Mouse (Mus musculus): ENCODE results near the gene Togaram2.
A peak's percentile ranks its signal among the peaks of the same experiment; 100 is the strongest.

Togaram2 gene

GRCm38 (mm10) chr17:71683281-71683680, 10.2 kb downstream of the Togaram2 start:
- no peak for DNase-seq (ENCODE audit: low spot score)

- peak; percentile 32 for DNase-seq (ENCODE audit: low spot score)
Observed at GRCm38 (mm10) chr17:71684103-71684608, 11.1 kb downstream of the Togaram2 start.

DNA sequence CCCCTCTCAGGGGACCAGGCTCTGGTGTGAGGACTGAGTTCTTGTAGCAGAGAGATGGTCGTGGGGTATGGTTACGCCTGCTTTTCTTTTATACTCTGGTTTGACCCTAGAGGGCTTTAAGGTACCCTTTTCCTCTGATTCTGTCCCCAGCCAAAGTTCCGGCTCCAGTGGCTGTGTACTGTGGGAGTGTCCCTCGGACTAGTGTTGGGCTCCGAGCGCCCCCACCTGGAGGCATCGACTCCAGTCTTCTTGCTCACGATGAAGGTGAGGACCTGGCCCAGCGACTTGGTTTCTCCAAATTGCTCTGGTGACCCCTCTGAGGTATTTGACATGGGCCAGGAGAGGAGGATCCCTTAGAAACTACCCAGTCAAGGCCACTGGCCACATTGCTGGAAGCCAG, 14.4 kb downstream of the Togaram2 start:
- DNase-seq (ENCODE audit: low spot score): no peak

DNA sequence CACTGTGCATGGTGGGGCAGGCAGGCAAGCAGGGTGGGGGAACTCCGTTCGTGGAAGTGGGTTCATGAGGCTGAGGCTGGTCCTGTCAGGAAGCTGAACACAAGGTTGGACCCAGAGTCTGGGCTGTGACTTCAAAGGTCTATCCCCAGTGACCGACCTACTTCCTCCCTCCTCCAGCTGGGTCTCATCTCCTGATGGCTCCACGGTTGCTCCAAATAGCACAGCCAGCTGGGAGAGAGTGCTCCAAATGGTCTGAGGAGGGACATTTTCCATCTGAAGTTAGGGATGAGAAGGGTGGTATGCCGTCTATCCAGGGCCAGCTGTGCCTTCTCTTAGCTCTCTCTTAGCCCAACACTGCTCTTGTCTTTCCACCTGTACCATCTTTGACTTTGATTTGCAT, 16.8 kb downstream of the Togaram2 start:
- no peak for DNase-seq (ENCODE audit: low spot score)

GRCm38 (mm10) chr17:71691361-71691875, 18.4 kb downstream of the Togaram2 start:
- DNase-seq (ENCODE audit: low spot score): no peak

DNA sequence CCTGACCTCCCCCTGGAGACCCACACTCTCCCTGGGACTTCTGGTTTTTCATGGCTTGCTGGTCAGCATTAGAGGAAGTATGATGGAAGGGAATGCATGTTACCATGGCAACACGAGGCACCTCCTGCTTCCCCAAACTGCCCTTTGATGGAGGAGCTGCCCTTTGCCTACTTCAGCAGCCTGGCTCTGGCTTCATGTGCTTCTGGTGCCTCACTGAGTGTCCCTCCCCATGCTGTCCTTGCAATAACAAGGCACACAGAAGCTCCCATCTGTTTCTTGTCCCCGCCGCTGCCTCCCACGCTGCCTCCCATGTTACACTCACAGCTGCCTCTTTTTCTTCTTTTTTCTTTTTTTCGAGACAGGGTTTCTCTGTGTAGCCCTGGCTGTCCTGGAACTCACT, 20.3 kb downstream of the Togaram2 start:
- no peak for DNase-seq (ENCODE audit: low spot score)

DNA sequence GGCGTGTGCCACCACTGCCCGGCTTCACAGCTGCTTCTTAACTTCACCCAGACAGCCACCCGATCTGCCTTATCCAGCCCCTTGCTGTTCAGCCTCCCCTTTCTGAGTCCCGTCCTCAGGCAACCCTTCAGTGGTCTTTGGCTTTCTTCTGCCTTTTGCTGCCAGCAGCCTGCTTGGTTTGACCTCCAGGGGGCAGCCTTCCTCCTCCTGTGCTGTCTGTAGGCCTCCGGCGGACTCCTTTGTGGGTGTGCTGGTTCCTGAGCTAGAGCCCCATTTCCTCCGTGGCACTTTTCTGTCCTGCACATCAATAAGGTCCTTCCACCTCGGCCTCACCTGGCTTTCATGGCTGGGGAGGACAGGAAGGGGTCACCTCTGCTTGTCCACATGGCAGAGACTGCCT, 20.7 kb downstream of the Togaram2 start:
- DNase-seq (ENCODE audit: low spot score): no peak

DNA sequence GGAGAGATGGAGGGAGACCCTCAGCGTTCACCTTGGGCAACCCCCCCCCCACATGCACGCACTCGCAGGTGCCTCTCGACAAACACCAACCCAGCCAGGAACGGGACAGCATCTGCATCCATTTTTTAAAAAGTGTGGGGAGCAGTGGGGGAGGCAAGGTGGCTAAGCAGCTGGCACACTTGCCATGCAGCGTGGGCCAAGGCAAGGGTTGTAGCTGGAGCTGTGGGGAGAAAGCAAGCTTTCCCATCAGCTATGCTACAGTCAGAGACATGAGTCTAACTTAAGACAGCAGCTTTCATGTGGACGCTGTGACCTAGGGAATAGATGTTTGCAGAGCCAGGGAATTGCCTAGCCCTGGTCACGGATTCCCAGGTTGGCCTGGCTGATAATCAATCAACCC, 22.1 kb downstream of the Togaram2 start:
- DNase-seq (ENCODE audit: low spot score): no peak

DNA sequence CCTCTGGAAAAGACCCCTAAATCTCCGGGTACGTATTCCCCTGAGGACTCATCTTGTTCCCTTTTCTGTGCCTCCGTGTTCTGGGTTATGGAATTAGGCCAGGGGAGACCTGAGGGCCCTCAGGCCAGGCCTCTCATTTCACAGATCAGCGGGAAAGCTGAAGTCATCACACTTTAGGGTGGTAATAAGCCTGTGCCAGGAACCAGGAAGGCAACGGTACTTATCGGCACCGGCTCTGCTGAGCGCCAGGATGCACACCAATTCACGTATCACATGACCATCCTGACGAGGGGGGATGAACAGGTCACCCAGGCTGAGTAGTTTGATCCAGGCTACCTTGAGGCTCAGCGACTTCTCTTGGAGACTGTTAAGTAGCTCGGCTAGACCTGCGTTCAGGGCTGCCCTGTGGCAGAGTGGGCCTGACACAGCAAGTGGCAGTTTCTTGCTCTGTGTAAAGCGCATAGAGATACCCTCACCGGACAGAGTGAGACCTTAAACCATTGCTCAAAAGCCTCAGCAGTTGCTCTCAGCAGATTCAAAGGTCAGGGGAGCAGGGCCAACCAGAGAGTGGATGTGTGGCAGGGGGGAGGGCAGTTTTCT, 22.8 kb downstream of the Togaram2 start:
- DNase-seq (ENCODE audit: low spot score): no peak

DNA sequence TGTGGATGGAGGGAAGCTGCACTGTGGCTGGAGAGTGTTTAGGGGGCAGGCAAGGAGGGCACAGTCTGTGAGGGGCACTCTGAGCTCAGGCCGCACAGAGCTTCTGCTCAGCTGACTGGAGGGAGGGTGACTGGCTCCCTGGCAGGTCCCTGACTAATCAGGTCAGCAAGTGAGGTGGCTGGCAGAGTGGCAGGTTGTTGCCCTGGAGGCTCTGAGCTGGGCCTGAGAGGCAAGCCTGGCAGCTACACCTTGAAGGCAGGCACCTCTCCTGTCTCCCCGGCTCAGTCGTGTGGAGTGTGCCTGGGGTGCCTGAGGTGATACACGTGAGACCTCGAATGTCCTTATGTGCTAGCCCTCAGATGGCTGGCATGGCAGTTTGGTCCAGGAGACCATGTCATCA, 23.3 kb downstream of the Togaram2 start:
- no peak for DNase-seq (ENCODE audit: low spot score)

DNA sequence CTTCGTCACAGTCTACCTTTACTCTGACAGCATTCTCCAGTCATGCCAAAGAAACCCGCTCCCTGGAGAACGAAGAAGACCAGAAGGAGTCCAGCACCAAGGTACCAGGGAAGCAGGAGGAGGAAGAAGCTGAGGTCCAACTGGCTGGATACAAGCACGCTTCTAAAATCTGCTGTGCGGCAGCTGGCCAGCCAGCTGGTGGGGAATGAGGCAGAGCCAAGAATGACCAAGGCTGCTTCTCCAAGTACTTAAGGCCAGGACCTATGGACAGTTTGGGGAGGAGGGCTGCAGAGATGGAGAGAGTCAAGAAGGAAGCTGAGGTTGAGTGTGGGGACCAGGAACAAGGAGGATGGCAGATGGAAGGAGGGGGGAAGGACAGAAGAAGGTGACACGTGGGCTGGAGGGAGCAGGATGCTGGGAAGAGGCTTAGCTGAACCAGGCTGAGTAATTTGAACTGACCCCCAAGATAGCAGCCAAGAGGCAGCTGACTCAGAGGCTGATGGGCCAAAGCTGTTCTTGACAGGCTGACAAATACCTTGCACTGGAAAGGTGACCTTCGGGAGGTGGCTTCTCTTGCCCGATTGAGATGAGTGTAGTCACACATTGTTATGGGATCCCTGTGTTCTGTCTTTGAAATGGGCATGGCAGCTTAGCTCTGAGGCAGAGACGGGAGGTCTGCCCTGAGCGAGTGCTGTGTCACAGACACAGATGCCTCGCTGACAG, 25.0 kb downstream of the Togaram2 start:
- no peak for DNase-seq (ENCODE audit: low spot score)

DNA sequence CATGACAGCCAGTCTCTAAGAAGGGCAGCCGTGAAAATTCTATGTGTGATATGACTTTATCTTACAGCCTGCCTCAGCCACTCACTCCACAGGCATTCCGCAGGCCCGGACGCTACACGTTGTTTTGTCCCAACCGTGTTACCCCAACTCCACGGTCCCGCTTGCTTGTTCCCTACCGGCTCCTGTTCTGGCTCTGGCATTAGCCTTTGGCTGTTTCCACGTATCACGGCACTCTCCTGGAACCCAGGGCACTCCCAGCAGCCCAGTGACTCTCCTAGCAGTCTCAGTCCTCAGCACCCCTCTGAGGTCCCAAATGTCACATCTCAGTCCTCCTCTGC, 25.5 kb downstream of the Togaram2 start:
- no peak for DNase-seq (ENCODE audit: low spot score)

GRCm38 (mm10) chr17:71705113-71705512, 32.1 kb downstream of the Togaram2 start:
- no peak for DNase-seq (ENCODE audit: low spot score)

GRCm38 (mm10) chr17:71705550-71706480, 32.8 kb downstream of the Togaram2 start:
- DNase-seq (ENCODE audit: low spot score): no peak

GRCm38 (mm10) chr17:71707715-71708114, 34.7 kb downstream of the Togaram2 start:
- DNase-seq (ENCODE audit: low spot score): no peak

DNA sequence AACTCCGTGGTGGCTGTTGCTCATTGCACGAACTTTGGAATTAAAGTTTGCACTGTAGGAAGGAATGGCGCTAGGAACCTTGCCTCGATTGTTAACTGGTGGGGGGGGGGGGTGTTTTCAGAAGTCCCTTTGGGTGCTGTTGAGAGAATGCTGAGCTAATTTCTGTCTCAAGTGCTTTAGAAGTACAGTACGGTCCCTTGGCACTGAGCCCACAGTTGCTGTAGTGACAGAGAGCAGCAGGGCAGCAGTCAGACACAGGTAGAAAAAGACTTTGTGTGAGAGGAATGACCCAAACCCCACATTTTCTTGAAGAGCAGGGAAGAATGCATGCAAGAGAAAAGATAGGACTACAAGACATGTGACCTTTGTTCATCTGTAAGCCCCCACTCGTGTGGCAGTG, 39.2 kb downstream of the Togaram2 start:
- no peak for DNase-seq (ENCODE audit: low spot score)

- no peak for DNase-seq (ENCODE audit: low spot score)
Observed at GRCm38 (mm10) chr17:71715034-71715433, 42.0 kb downstream of the Togaram2 start.

DNA sequence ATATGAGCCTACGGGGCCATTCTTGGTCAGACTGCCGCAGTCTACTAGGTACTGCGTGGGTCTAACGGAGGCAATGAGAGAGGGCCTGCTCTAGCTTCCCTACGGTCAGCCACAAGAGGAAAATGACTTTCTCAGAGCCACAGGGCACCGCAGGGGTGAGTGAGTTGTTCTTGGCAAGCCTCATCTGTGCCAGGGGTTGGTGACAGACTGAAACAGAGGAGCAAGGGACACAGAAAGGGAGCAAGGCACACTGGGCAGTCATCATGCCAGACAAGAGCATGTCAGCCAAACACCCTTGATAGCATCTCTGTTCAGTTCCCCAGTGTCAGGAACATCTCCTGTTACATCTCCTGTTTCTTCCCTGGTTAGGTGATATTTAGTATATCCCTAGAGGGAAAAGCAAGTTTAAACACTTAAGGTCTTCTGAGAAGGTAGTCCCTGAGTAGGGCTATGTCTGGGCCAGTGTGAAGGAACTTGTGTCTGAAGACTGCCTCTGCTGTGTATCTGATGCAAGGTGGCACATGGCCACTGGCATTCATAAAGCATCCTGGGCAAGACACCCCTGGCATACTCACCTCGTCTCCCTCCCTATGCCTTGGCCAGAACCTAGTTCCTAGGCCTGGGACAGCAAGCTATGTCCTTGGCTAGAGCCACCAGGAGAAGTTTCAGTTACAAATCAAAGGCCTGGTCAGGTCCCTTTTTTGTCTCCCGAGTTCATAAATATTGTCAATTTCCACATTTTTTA, 45.0 kb downstream of the Togaram2 start:
- DNase-seq (ENCODE audit: low spot score): no peak

- no peak for DNase-seq (ENCODE audit: low spot score)
Observed at GRCm38 (mm10) chr17:71720434-71720833, 47.4 kb downstream of the Togaram2 start.

DNA sequence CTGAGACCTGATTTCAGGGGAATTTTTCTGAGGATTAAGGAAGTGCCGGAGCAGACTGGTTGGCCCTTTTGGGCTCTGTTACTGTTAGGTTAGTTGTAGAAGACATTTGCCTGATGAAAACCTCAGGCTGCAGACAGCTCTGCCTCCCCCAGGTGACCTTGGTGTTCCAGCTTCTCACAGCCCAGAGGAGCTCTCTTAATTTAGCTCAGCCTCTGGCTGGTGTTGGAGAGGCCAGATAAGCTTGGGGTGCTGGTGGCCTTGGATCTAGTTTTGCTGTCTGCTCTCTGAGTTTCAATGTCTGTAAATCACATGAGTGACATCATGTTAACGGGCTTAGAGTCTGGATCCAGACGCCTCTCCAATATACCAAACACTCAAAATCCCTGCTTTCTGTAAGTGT, 48.0 kb downstream of the Togaram2 start:
- DNase-seq (ENCODE audit: low spot score): no peak

- DNase-seq (ENCODE audit: low spot score): peak; percentile 16
Observed at GRCm38 (mm10) chr17:71730655-71731054, 57.6 kb downstream of the Togaram2 start.

DNA sequence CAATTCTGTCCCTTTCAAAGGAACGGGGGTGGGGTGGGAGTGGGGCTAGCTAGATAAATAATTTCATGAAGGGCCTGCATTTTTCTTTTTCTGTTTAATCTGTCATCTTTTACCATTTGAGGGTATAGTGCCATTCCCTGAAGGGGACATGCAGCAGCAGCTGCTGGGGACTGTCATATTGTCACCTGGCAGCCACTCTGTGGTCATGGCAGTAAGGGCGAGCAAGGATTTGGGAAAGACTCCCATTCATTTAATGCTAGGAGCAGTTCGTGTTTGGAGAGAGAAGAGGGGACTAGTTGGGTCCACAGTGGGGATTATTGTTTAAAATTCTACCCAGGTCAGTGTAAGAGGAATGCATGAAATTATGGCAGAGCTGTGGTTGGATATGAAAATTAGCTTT, 63.4 kb downstream of the Togaram2 start:
- no peak for DNase-seq (ENCODE audit: low spot score)
